Mouse (Mus musculus) spleen, postnatal 10 days (tissue): Measurements from ENCODE around the gene Nin.

Experiments used
- DNase-seq, 2 experiments: peaks; one replicate each; pipeline ENCODE4 v3.0.0; 2021 to 2022; ENCODE audit warnings: low spot score in 2 of 2

Nin gene

GRCm38 (mm10) chr12:70011681-70012080 is 101.8 kb downstream of the Nin start:
- no peak for DNase-seq

DNA sequence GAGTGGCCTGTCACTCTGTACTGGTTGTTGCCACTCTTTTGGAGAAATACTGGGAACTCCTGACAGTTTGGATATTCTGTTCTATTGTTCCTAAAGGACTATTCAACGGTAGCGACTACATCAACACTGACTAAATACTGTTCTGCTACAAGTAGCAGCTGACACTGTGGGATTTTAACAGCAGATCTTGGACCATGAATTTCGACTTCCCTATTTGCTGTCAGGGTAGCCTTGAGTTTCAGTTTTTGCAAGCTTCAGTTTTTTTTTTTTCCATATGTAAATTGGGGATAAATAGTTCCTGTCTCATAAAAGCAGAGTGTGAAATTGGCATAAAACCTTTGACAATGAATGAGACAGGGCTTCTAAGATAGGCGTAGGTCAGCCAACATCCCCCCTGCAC is 103.2 kb downstream of the Nin start:
- DNase-seq, result no peak

DNA sequence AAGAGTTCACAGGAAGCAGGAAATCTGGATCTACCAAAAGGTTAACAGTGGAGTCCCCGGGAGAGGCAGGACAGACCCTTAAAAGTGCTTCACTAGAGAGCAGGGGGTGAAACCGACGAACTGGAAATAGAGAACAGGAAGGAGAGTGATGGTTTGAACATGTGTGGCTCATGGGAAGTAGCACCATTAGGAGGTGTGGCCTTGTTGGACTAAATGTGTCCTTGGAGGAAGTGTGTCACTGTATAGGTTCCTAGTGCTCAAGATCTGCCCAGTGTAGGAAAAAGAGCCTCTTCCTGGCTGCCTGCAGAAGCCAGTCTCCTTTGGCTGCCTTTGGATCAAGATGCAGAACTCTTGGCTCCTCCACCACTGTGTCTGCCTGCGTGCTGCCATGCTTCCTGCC is 108.4 kb downstream of the Nin start:
- DNase-seq, result no peak

GRCm38 (mm10) chr12:69998186-69998983 is 115.1 kb downstream of the Nin start:
- DNase-seq, result no peak

DNA sequence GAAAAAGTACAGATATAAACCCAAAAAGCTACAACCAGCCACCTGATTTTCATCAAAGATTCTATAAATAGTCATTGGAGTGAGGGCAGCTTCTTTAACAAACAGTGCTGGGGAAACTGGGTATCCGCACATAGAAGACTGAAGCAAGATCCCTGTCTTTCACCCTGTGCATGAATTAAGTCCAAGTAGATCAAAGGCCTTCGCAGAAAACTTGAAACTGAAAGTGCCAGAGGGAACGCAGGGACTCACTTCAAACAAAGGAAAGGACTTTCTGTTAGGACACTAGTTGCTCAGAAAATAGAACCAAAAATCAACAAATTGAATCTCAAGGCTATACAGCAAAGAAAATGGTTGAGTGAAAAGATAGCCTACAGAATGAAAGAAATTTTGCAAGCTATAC is 118.1 kb downstream of the Nin start:
- DNase-seq, result no peak

- DNase-seq, result peak; percentile 89 to 93
Measured at GRCm38 (mm10) chr12:69986786-69987497, 126.6 kb downstream of the Nin start, which contains the start of gene Sav1. Gene Sav1 (minus strand): TSS chr12:69987002.

GRCm38 (mm10) chr12:69986241-69986762 is 127.2 kb downstream of the Nin start:
- DNase-seq, result peak in 1 of 2 experiments; percentile 64

DNA sequence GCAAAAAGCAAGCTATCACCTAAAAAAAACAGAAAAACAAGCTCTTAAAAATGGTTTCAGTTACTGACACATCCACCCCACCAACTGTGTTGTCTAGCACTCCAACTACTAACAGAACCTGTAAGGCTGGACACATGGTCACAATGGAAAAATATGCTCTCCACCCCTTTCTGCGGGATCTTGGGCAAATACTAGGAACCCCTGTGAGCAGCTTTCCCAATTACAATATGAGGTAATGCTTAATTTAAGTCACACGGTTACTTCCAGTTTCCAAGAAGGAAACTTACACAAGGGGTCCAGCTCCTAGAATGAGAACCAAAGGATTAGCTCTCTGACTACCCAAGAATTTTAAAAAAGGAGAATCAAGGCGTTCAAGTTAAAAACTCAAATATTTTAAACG is 128.0 kb downstream of the Nin start:
- no peak for DNase-seq

GRCm38 (mm10) chr12:69982874-69983273 is 130.6 kb downstream of the Nin start:
- peak in 1 of 2 experiments; percentile 49 for DNase-seq

DNA sequence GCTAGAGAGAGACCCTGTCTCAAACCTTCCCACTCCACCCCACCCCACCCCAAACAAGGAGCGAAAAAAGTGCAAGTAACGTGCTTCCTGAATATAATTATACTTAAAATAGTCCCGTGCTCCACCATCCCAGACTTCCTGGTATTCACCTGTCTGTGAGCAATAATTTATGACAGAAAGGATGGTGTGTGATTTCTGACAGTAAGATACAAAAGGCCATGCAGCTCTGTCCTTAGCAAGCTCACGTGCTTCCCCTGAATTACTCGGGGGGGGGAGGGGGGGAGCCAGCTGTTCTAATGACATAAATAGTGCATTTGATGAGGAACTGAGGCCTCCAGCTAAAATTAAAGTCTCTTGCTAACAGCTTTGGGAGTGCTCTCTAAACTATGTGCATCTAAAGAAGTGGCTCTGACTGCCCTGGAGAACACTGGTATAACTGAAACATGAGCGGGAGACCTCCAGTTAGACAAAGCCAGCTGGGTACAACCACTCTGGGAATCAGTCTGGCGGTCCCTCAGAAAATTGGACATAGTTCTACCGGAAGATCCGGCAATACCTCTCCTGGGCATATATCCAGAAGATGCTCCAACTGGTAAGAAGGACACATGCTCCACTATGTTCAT is 136.0 kb downstream of the Nin start:
- no peak for DNase-seq

DNA sequence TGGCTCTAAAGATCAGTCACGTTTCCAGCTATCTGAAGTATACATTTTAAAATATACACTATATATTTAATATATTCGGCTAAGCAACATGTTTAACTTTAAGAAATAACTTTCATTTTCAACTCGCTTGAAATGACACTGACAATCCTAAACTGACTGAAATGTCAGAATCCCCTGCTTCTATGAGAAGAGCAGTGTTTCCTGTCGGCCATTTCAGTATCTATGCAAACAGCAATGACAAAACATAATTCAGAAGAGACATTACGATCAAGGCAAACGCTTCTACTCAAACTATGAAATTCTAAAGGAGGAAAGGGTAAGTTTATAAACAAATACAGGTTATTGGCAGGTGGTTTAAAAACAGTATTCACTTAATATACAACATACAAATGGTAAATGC is 136.8 kb downstream of the Nin start:
- DNase-seq, result no peak

DNA sequence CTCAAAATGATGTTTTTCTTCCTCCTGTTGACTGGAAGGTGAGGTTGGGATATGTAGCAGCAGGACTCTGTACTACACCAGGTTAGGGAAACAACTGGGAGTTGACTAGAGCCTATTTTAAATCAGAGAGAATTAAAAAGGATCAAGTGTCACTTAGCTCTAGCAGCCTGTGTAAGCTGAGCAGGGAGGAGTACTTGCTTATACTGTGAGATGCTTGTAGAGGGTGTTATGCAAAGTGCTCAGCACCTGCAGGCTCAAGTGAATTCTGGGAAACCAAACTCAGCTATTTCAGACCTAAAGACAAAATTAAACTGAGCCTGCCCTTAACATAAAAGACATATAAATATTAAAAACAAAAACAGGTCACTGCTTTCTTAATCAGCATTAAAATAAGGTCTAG is 139.9 kb downstream of the Nin start:
- DNase-seq, result no peak

DNA sequence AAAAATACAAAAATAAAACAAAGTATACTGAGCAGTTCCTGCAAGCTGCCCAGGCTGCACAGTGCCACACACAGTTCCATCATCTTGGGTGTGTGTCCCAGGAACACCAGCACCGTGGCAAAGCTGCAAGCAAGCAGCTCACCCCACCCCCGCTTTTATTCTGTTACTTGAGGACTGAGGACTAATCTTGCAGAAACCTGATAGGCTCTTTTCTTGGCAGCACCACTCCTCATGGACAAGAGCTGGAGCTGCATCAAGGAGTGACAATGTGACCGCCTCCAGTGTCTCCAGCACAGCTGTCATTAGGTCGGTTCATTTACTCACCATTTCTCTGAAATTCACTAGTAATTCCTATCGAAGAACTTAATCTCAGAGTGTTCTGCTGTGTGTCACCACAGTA is 145.4 kb downstream of the Nin start:
- no peak for DNase-seq

DNA sequence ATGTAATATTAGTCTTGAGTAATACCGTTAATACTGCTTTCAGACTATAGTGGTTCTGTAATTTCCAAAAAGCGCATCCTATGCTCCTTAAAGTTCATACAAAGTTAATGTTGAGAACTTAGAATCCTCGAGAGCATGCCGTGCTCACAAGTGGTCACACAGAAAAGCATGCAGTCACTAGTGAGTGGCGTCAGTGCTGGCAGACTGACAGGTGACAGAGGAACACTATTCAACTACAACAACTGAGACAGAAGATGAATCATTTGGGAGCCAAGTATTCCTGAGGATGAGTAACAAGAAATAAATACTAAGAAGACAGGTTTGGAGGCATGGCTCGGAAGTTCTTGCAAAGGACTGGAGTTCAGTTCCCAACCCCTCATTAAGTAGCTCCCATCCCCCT is 146.4 kb downstream of the Nin start:
- DNase-seq, result no peak

DNA sequence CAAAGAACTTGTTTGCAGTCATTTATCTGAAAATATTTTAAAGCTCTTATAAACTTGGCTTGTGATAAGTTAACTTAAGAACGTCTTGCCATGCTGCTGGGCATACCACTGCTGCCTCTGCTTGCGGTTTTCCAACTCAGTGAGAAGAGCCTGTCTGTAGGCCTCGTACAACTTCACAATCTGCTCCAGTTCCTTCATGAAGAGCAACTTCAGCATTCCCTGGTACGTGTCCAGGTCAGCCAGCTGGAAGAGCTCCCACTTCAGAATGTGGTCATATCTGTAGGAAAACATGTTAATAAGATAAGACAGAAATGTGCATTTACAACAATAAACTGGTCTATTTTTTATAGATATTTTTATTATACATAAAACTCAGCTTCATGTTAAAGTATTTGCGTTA is 147.4 kb downstream of the Nin start:
- DNase-seq, result no peak

DNA sequence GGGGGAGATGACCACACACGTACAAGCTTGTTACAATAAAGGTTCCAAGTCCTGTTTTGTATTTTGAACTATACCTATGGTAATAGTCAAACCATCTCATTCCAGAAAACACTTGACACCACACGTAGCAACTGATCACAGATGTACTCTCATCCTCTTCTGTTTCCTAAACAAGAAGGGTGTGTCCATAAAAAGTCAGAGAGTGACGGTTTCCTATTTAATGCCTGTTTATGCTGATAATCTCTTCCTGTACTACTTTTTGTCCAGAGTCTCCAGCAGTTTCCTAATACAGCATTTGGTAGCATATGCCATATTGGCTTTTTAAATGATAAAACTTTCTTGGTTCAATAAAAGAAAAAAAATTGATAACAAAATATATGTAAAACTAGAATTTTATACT is 147.9 kb downstream of the Nin start:
- no peak for DNase-seq

DNA sequence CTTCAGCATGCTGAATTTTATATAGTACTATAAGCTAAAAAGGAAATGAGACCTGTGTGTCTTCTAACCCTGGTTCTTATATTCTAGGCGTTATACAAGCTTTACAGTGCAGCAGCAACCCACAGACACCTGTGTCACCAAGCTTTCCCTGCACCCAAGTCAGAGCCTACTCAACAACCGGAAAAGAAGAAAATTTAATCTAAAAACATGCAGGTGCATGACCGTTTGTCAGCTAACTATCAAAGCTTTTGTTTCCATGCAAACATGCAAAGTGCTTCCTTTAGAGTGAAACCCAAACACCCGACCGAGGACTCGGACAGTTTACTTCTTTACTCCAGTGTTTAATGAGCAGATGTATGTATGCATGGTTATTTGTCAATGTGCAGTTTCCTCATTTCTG is 150.4 kb downstream of the Nin start:
- DNase-seq, result no peak

GRCm38 (mm10) chr12:69962468-69962867 is 151.0 kb downstream of the Nin start:
- DNase-seq, result peak; percentile 49 to 76
